Mouse (Mus musculus): ENCODE measurements around the gene Pard3b. TPM values are rescaled to one million over a fixed set of nuclear protein-coding genes. Genes with fewer than 3 reads are reported as not detected.
"Not testable (repeated sequence)": the region's sequence is repeated elsewhere in the genome, so short reads cannot be mapped to it uniquely, and the experiment has no call there.

Pard3b gene
- polyA plus RNA-seq, 1 experiment from 2014 or later: 1.6 TPM

GRCm38 (mm10) chr1:62597751-62598400, 959.3 kb downstream of the Pard3b start:
- H3K4me1 ChIP-seq (replicated peaks): no peaks in the 10 kb centered on the region
- no peaks in the 10 kb centered on the region for H3K27me3 ChIP-seq
- WGBS (ENCODE audit: insufficient replicate concordance): 69% methylated on average over 5 of the region's 5 CpGs
- ATAC-seq (ENCODE audit: insufficient read depth): no peak
- H3K9ac ChIP-seq: no peak overlapping the region
- H3K27ac ChIP-seq (replicated peaks): no peak overlapping the region
- H3K9me3 ChIP-seq (replicated peaks): no peaks in the 10 kb centered on the region
- no peak overlapping the region for H3K4me3 ChIP-seq (replicated peaks)
- H3K4me2 ChIP-seq: no peak overlapping the region
- no peaks in the 10 kb centered on the region for H3K36me3 ChIP-seq (replicated peaks)

DNA sequence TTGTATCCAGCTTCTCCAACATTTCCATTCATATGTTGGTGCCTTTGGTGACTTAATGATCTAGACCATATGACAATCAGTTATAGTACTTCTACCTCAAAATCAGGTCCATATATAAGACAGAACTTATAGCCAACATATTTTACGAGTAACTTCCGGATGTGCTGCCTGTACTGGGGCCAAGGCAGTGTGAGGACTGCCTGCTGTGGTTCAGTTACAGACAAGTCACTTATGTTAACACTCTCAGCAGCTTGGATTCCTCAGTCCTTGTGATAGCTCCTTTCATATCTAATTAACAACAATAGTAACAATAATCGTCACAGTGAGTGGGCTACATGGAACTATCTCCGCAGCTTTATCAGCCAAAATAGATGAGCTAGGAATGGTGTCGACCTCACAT, 959.9 kb downstream of the Pard3b start:
- H3K27ac ChIP-seq (replicated peaks): no peak overlapping the region
- H3K9ac ChIP-seq: no peak overlapping the region
- no peak overlapping the region for H3K4me2 ChIP-seq
- H3K4me1 ChIP-seq (replicated peaks): no peaks in the 10 kb centered on the region
- no peaks in the 10 kb centered on the region for H3K36me3 ChIP-seq (replicated peaks)
- no peak for ATAC-seq (ENCODE audit: insufficient read depth)
- WGBS (ENCODE audit: insufficient replicate concordance): 70% methylated on average over 5 of the region's 5 CpGs
- H3K4me3 ChIP-seq (replicated peaks): no peak overlapping the region
- H3K27me3 ChIP-seq: no peaks in the 10 kb centered on the region
- H3K9me3 ChIP-seq (replicated peaks): no peaks in the 10 kb centered on the region

GRCm38 (mm10) chr1:62604644-62605043, 966.0 kb downstream of the Pard3b start:
- H3K4me1 ChIP-seq (replicated peaks); H3K4me2 ChIP-seq; H3K4me3 ChIP-seq (replicated peaks); ATAC-seq (ENCODE audit: insufficient read depth); H3K36me3 ChIP-seq (replicated peaks); H3K9ac ChIP-seq; H3K27me3 ChIP-seq; H3K9me3 ChIP-seq (replicated peaks); H3K27ac ChIP-seq (replicated peaks): not testable (repeated sequence)
- 73% methylated on average over 1 of the region's 1 CpGs for WGBS (ENCODE audit: insufficient replicate concordance)

GRCm38 (mm10) chr1:62618109-62618665, 979.6 kb downstream of the Pard3b start:
- WGBS (ENCODE audit: insufficient replicate concordance): 56% methylated on average over 3 of the region's 3 CpGs
- H3K27ac ChIP-seq (replicated peaks): no peak overlapping the region
- H3K4me3 ChIP-seq (replicated peaks): no peak overlapping the region
- no peaks in the 10 kb centered on the region for H3K4me1 ChIP-seq (replicated peaks)
- H3K27me3 ChIP-seq: no peaks in the 10 kb centered on the region
- no peaks in the 10 kb centered on the region for H3K36me3 ChIP-seq (replicated peaks)
- no peak overlapping the region for H3K9ac ChIP-seq
- no peaks in the 10 kb centered on the region for H3K9me3 ChIP-seq (replicated peaks)
- H3K4me2 ChIP-seq: no peak overlapping the region
- ATAC-seq (ENCODE audit: insufficient read depth): no peak

- no peaks in the 10 kb centered on the region for H3K27me3 ChIP-seq
- no peaks in the 10 kb centered on the region for H3K36me3 ChIP-seq (replicated peaks)
- H3K4me2 ChIP-seq: no peak overlapping the region
- H3K27ac ChIP-seq (replicated peaks): no peak overlapping the region
- no peak for ATAC-seq (ENCODE audit: insufficient read depth)
- no peak overlapping the region for H3K9ac ChIP-seq
- H3K9me3 ChIP-seq (replicated peaks): no peaks in the 10 kb centered on the region
- H3K4me3 ChIP-seq (replicated peaks): no peak overlapping the region
- H3K4me1 ChIP-seq (replicated peaks): no peaks in the 10 kb centered on the region
- WGBS (ENCODE audit: insufficient replicate concordance): 69% methylated on average over 5 of the region's 5 CpGs
These were observed 980.8 kb downstream of the Pard3b start for GRCm38 (mm10) chr1:62619456-62619855.

DNA sequence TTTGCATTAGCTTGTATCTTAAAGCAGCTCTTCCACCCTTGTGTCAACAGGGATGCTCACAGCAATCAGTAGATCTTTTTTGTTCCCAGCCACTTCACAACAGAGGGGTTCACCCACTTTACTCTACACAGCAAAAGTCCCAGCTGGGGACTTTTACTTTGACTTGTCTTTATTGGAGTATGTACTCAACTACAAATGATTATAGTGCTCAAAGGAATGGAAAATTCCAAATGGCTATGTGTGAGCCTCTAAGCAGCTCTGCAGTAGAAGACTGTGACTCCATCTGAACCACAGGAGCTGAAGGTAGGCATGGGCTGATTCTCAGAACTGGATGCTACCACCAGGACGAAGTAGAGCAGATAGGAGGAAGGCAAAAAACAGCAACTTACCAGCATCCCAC, 983.8 kb downstream of the Pard3b start:
- Histone ChIP-seq H3K4me2 (no peak overlapping the region), H3K27me3 (no peaks in the 10 kb centered on the region), H3K9me3 (replicated peaks) (no peaks in the 10 kb centered on the region), H3K4me1 (replicated peaks) (no peaks in the 10 kb centered on the region), H3K27ac (replicated peaks) (no peak overlapping the region), H3K9ac (no peak overlapping the region), H3K36me3 (replicated peaks) (no peaks in the 10 kb centered on the region), H3K4me3 (replicated peaks) (no peak overlapping the region)
- no peak for ATAC-seq (ENCODE audit: insufficient read depth)
- WGBS (ENCODE audit: insufficient replicate concordance): 43% methylated on average over 1 of the region's 1 CpGs

GRCm38 (mm10) chr1:62624166-62624565, 985.5 kb downstream of the Pard3b start:
- WGBS (ENCODE audit: insufficient replicate concordance): 57% methylated on average over 2 of the region's 2 CpGs
- Histone ChIP-seq H3K4me2 (no peak overlapping the region), H3K27ac (replicated peaks) (no peak overlapping the region), H3K36me3 (replicated peaks) (no peaks in the 10 kb centered on the region), H3K9me3 (replicated peaks) (no peaks in the 10 kb centered on the region), H3K4me3 (replicated peaks) (no peak overlapping the region), H3K4me1 (replicated peaks) (no peaks in the 10 kb centered on the region), H3K9ac (no peak overlapping the region), H3K27me3 (no peaks in the 10 kb centered on the region)
- ATAC-seq (ENCODE audit: insufficient read depth): no peak

- no peaks in the 10 kb centered on the region for H3K9me3 ChIP-seq (replicated peaks)
- H3K4me3 ChIP-seq (replicated peaks): no peak overlapping the region
- H3K27ac ChIP-seq (replicated peaks): no peak overlapping the region
- ATAC-seq (ENCODE audit: insufficient read depth): no peak
- WGBS (ENCODE audit: insufficient replicate concordance): 64% methylated on average over 6 of the region's 6 CpGs
- H3K36me3 ChIP-seq (replicated peaks): no peaks in the 10 kb centered on the region
- H3K9ac ChIP-seq: no peak overlapping the region
- no peaks in the 10 kb centered on the region for H3K27me3 ChIP-seq
- no peaks in the 10 kb centered on the region for H3K4me1 ChIP-seq (replicated peaks)
- H3K4me2 ChIP-seq: no peak overlapping the region
These were observed 986.2 kb downstream of the Pard3b start for GRCm38 (mm10) chr1:62624836-62625235.

GRCm38 (mm10) chr1:62625332-62625731, 986.7 kb downstream of the Pard3b start:
- Histone ChIP-seq H3K4me2 (no peak overlapping the region), H3K27ac (replicated peaks) (no peak overlapping the region), H3K4me3 (replicated peaks) (no peak overlapping the region), H3K36me3 (replicated peaks) (no peaks in the 10 kb centered on the region), H3K9me3 (replicated peaks) (no peaks in the 10 kb centered on the region), H3K27me3 (no peaks in the 10 kb centered on the region), H3K9ac (no peak overlapping the region), H3K4me1 (replicated peaks) (no peaks in the 10 kb centered on the region)
- 55% methylated on average over 4 of the region's 4 CpGs for WGBS (ENCODE audit: insufficient replicate concordance)
- no peak for ATAC-seq (ENCODE audit: insufficient read depth)

- H3K36me3 ChIP-seq (replicated peaks): no peaks in the 10 kb centered on the region
- no peaks in the 10 kb centered on the region for H3K4me1 ChIP-seq (replicated peaks)
- no peak overlapping the region for H3K9ac ChIP-seq
- H3K4me3 ChIP-seq (replicated peaks): no peak overlapping the region
- no peaks in the 10 kb centered on the region for H3K9me3 ChIP-seq (replicated peaks)
- H3K4me2 ChIP-seq: no peak overlapping the region
- no peak overlapping the region for H3K27ac ChIP-seq (replicated peaks)
- ATAC-seq (ENCODE audit: insufficient read depth): no peak
- 69% methylated on average over 10 of the region's 10 CpGs for WGBS (ENCODE audit: insufficient replicate concordance)
- no peaks in the 10 kb centered on the region for H3K27me3 ChIP-seq
These were observed 987.3 kb downstream of the Pard3b start for GRCm38 (mm10) chr1:62625819-62626505.

DNA sequence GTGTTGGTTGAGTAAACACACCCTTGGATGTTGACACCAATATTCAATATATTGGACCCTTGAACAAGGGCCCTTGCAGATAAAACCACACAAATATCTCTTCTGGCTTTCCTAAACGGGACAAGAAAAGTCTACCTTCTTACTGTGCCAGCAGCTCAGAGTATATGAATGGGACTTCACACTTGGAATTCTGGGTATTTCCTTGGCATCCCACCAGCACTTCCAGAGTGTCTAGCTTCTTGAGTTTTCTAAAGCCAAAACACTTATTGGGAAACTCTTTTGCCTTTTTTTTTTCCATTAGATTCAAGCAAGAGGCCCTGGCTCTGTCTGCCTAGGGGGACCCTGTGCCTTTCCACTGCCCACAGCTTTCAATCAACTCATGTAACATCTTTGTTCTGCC, 991.3 kb downstream of the Pard3b start:
- no peak overlapping the region for H3K4me2 ChIP-seq
- WGBS (ENCODE audit: insufficient replicate concordance): 43% methylated on average over 1 of the region's 1 CpGs
- ATAC-seq (ENCODE audit: insufficient read depth): no peak
- no peaks in the 10 kb centered on the region for H3K27me3 ChIP-seq
- no peak overlapping the region for H3K4me3 ChIP-seq (replicated peaks)
- no peak overlapping the region for H3K9ac ChIP-seq
- H3K36me3 ChIP-seq (replicated peaks): no peaks in the 10 kb centered on the region
- no peak overlapping the region for H3K27ac ChIP-seq (replicated peaks)
- no peaks in the 10 kb centered on the region for H3K4me1 ChIP-seq (replicated peaks)
- H3K9me3 ChIP-seq (replicated peaks): no peaks in the 10 kb centered on the region
